Mouse (Mus musculus): ENCODE measurements at regions not wholly inside any gene's neighbourhood (a gene's known extent, or its start where the extent isn't known, plus 50 kb on each side); places are given as distances from the start of the nearest gene placed in this dataset.

DNA sequence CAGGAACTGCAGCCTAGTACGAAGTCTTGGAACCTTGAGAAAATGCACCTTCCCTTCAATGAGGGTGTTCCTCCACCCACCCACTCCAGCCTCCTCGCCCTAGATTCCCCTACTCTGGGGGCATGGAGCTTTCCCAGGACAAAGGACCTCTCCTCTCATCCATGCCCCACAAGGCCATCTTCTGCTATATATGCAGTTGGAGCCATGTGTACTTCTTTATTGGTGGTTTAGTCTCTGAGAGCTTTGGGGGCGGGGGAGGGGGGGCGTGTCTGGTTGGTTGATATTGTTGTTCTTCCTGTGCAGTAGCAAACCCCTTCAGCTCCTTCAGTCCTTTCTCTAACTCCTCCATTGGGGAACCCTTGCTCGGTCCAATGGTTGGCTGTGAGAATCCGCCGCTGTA, 130.2 kb downstream of the Atxn7l3b start:
- H3K9me3 ChIP-seq (replicated peaks; ENCODE audit: low read length), result no peaks in the 10 kb centered on the region
- no peak overlapping the region for H3K27ac ChIP-seq (ENCODE audit: insufficient read depth, low read depth)
- in situ Hi-C loops (cut with MboI; ENCODE audit: low pct_ligation_motif_present, low pct_unique_long_range_greater_than_20kb, low sequenced_read_pairs) (no loop called here), dilution Hi-C loops (cut with MboI; ENCODE audit: extremely low pct_ligation_motif_present, extremely low pct_unique_long_range_greater_than_20kb, low sequenced_read_pairs) (no loop called here)
- no peaks in the 10 kb centered on the region for H3K79me2 ChIP-seq (replicated peaks; ENCODE audit: control insufficient read depth, extremely low read depth, insufficient read depth, poor library complexity, severe bottlenecking)
- no peak overlapping the region for H3K4me3 ChIP-seq (replicated peaks in 1 of 3; ENCODE audit: low read depth in 2 of 3, low read length in 2 of 3, poor library complexity in 1 of 3)
- no peaks in the 10 kb centered on the region for H3K36me3 ChIP-seq (replicated peaks in 1 of 2; ENCODE audit: control insufficient read depth in 1 of 2, insufficient read depth in 1 of 2, low read length in 1 of 2)
- no peak overlapping the region for H3K9ac ChIP-seq (ENCODE audit: insufficient read depth, low read depth)
- no peak overlapping the region for H3K4me2 ChIP-seq (ENCODE audit: insufficient read depth, low read depth, poor library complexity, severe bottlenecking)
- TF ChIP-seq USF2 (conservative IDR thresholded peaks at IDR 0.05; ENCODE audit: low read depth, low read length) (no peak), USF1 (IDR thresholded peaks at IDR 0.05; ENCODE audit: low read depth, low read length) (no peak), ZC3H11A (IDR thresholded peaks at IDR 0.05; ENCODE audit: low read depth, low read length) (no peak), CTCF (conservative IDR thresholded peaks at IDR 0.05 in 1 of 2, IDR thresholded peaks at IDR 0.05 in 1 of 2; ENCODE audit: low read depth in 2 of 2, low read length in 2 of 2) (no peak), GABPA (IDR thresholded peaks at IDR 0.05; ENCODE audit: insufficient replicate concordance, low read depth, low read length) (no peak), IRF4 (IDR thresholded peaks at IDR 0.05; ENCODE audit: low read depth, low read length) (no peak)
- H3K27me3 ChIP-seq (replicated peaks), result no peaks in the 10 kb centered on the region
- DNase-seq (ENCODE audit: extremely low read depth), result no peak
- H3K4me1 ChIP-seq (ENCODE audit: control insufficient read depth in 1 of 2, insufficient read depth in 2 of 2), result 0 out of 4 replicates have a peak, but pooled peaks cover 0 to 3% of the 10 kb centered on the region in 2 experiments

DNA sequence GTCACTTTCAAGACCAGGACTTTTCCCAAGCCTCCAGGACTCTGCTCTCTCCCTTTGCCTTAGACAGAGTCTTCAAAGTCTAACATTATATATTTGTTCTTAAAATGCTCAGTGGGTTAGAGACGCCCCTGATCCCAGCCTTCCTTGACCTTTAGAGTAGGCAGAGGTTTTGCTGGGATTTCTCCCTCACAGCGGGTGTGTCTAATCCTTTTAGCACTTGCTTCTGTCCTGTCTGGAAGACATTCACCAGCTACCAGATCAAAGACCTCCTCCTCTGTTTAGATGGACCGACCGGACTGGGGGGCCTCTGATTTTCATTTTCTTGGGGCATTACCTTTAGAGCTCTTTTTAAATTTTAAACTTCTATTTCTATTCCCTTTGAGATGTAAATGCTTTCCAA, 130.7 kb downstream of the Atxn7l3b start:
- TF ChIP-seq TBP (conservative IDR thresholded peaks at IDR 0.05; ENCODE audit: low read depth, low read length), result no peak
- no peak for TF ChIP-seq TCF12 (IDR thresholded peaks at IDR 0.05; ENCODE audit: low read depth, low read length)
- no peak for TF ChIP-seq NELFE (IDR thresholded peaks at IDR 0.05; ENCODE audit: low read depth, low read length)
- no peak for TF ChIP-seq EP300 (IDR thresholded peaks at IDR 0.05; ENCODE audit: low read length)
- no peak for TF ChIP-seq MYC (IDR thresholded peaks at IDR 0.05; ENCODE audit: low read depth, low read length)
- TF ChIP-seq SIN3A (IDR thresholded peaks at IDR 0.05; ENCODE audit: low read length), result no peak
- TF ChIP-seq HCFC1 (IDR thresholded peaks at IDR 0.05; ENCODE audit: low read depth, low read length), result no peak
- no peak for TF ChIP-seq ZKSCAN1 (IDR thresholded peaks at IDR 0.05; ENCODE audit: borderline replicate concordance, low read depth, low read length)
- no peak for TF ChIP-seq CHD1 (IDR thresholded peaks at IDR 0.05; ENCODE audit: low read depth, low read length)
- TF ChIP-seq ZMIZ1 (IDR thresholded peaks at IDR 0.05; ENCODE audit: low read depth, low read length), result no peak
- no peak for DNase-seq (ENCODE audit: extremely low read depth)
- in situ Hi-C loops (cut with MboI; ENCODE audit: low pct_ligation_motif_present, low pct_unique_long_range_greater_than_20kb, low sequenced_read_pairs) (no loop called here), dilution Hi-C loops (cut with MboI; ENCODE audit: extremely low pct_ligation_motif_present, extremely low pct_unique_long_range_greater_than_20kb, low sequenced_read_pairs) (no loop called here)
- no peak overlapping the region for H3K4me3 ChIP-seq (replicated peaks in 1 of 3; ENCODE audit: low read depth in 2 of 3, low read length in 2 of 3, poor library complexity in 1 of 3)
- H3K27me3 ChIP-seq (replicated peaks), result no peaks in the 10 kb centered on the region
- H3K4me1 ChIP-seq (ENCODE audit: control insufficient read depth in 1 of 2, insufficient read depth in 2 of 2), result no peaks in the 10 kb centered on the region
- H3K4me2 ChIP-seq (ENCODE audit: insufficient read depth, low read depth, poor library complexity, severe bottlenecking), result no peak overlapping the region
- H3K79me2 ChIP-seq (replicated peaks; ENCODE audit: control insufficient read depth, extremely low read depth, insufficient read depth, poor library complexity, severe bottlenecking), result no peaks in the 10 kb centered on the region
- no peak overlapping the region for H3K9ac ChIP-seq (ENCODE audit: insufficient read depth, low read depth)
- H3K9me3 ChIP-seq (replicated peaks; ENCODE audit: low read length), result no peaks in the 10 kb centered on the region
- H3K36me3 ChIP-seq (replicated peaks in 1 of 2; ENCODE audit: control insufficient read depth in 1 of 2, insufficient read depth in 1 of 2, low read length in 1 of 2), result no peaks in the 10 kb centered on the region
- H3K27ac ChIP-seq (ENCODE audit: insufficient read depth, low read depth), result no peak overlapping the region

DNA sequence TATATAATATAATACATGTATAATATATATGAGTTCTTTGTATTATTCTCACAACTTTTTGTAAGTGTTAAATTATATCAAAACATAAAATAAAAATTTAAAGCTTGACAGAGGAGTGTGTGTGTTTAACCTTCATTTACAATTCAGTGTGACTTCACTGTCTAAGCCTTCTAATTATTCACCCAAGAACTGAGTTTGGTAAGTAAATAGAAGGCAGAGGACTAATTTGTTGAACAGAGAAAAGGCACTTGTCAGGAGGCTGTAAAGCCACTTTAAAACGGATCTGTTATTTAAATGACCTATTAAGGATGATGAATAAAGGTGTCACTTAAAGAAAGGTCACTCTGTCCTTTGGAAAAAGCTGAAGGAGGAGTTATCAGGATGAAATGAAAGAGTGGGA, 132.9 kb downstream of the Atxn7l3b start:
- no peak for DNase-seq (ENCODE audit: extremely low read depth)
- H3K4me2 ChIP-seq (ENCODE audit: insufficient read depth, low read depth, poor library complexity, severe bottlenecking), result no peak overlapping the region
- H3K27ac ChIP-seq (ENCODE audit: insufficient read depth, low read depth), result no peak overlapping the region
- dilution Hi-C loops (cut with MboI; ENCODE audit: extremely low pct_ligation_motif_present, extremely low pct_unique_long_range_greater_than_20kb, low sequenced_read_pairs) (no loop called here), in situ Hi-C loops (cut with MboI; ENCODE audit: low pct_ligation_motif_present, low pct_unique_long_range_greater_than_20kb, low sequenced_read_pairs) (no loop called here)
- no peaks in the 10 kb centered on the region for H3K9me3 ChIP-seq (replicated peaks; ENCODE audit: low read length)
- TF ChIP-seq JUN (IDR thresholded peaks at IDR 0.05; ENCODE audit: insufficient read depth, low read depth, low read length) (no peak), TBP (conservative IDR thresholded peaks at IDR 0.05; ENCODE audit: low read depth, low read length) (no peak), CHD2 (IDR thresholded peaks at IDR 0.05; ENCODE audit: low read length) (no peak), RAD21 (IDR thresholded peaks at IDR 0.05; ENCODE audit: low read depth, low read length) (no peak), ZNF384 (IDR thresholded peaks at IDR 0.05; ENCODE audit: low read depth, low read length) (no peak), UBTF (IDR thresholded peaks at IDR 0.05; ENCODE audit: low read depth, low read length) (no peak), MAX (IDR thresholded peaks at IDR 0.05; ENCODE audit: low read length) (no peak), USF1 (IDR thresholded peaks at IDR 0.05; ENCODE audit: low read depth, low read length) (no peak), POLR2AphosphoS2 (IDR thresholded peaks at IDR 0.05; ENCODE audit: low read depth, low read length) (no peak), PAX5 (IDR thresholded peaks at IDR 0.05; ENCODE audit: low read length) (no peak), IRF4 (IDR thresholded peaks at IDR 0.05; ENCODE audit: low read depth, low read length) (no peak), ZC3H11A (IDR thresholded peaks at IDR 0.05; ENCODE audit: low read depth, low read length) (no peak), BHLHE40 (IDR thresholded peaks at IDR 0.05; ENCODE audit: low read depth, low read length) (no peak), NRF1 (IDR thresholded peaks at IDR 0.05; ENCODE audit: low read depth, low read length) (no peak)
- no peak overlapping the region for H3K4me3 ChIP-seq (replicated peaks in 1 of 3; ENCODE audit: low read depth in 2 of 3, low read length in 2 of 3, poor library complexity in 1 of 3)
- H3K4me1 ChIP-seq (ENCODE audit: control insufficient read depth in 1 of 2, insufficient read depth in 2 of 2), result no peaks in the 10 kb centered on the region
- H3K36me3 ChIP-seq (replicated peaks in 1 of 2; ENCODE audit: control insufficient read depth in 1 of 2, insufficient read depth in 1 of 2, low read length in 1 of 2), result no peaks in the 10 kb centered on the region
- H3K9ac ChIP-seq (ENCODE audit: insufficient read depth, low read depth), result no peak overlapping the region
- H3K79me2 ChIP-seq (replicated peaks; ENCODE audit: control insufficient read depth, extremely low read depth, insufficient read depth, poor library complexity, severe bottlenecking), result no peaks in the 10 kb centered on the region
- no peaks in the 10 kb centered on the region for H3K27me3 ChIP-seq (replicated peaks)
